Mouse (Mus musculus) bone marrow, adult 2 months (tissue): Measurements from ENCODE around the gene Pi4k2b.

ENCODE experiments used
- CTCF ChIP-seq: fragments of 200-500 bp; IDR thresholded peaks from 2 replicates; pipeline ENCODE4 v1.5.1; 2011; ENCODE audit warnings: low read length, control low read depth; ENCODE audit not compliant: control insufficient read depth, insufficient read depth
- POLR2A ChIP-seq: fragments of 200-500 bp; IDR thresholded peaks from 2 replicates; pipeline ENCODE4 v1.6.1; 2011; ENCODE audit warnings: low read depth, mild to moderate bottlenecking, control low read depth, low read length, borderline replicate concordance; ENCODE audit not compliant: control insufficient read depth

GRCm38 (mm10) chr5:52697291-52697690 lies 44.1 kb upstream of the Pi4k2b start:
- TF ChIP-seq POLR2A (no peak), CTCF (no peak)
